Mouse (Mus musculus) thymus, postnatal 10 days (tissue): ENCODE measurements around the gene Rapgef3.

Experiments used
- DNase-seq, 2 experiments: peaks; one replicate each; pipeline ENCODE4 v3.0.0; 2021; ENCODE audit warnings: low spot score in 2 of 2

Rapgef3 gene

GRCm38 (mm10) chr15:97746278-97746677 lies 21.5 kb downstream of the Rapgef3 start:
- no peak for DNase-seq

- no peak for DNase-seq
Observed at GRCm38 (mm10) chr15:97745331-97745730, 22.4 kb downstream of the Rapgef3 start.

GRCm38 (mm10) chr15:97744930-97745329 lies 22.8 kb downstream of the Rapgef3 start:
- peak; percentile 68 to 70 for DNase-seq

- no peak for DNase-seq
Observed at GRCm38 (mm10) chr15:97743961-97744525, 23.7 kb downstream of the Rapgef3 start.

- no peak for DNase-seq
Observed at GRCm38 (mm10) chr15:97743210-97743609, 24.6 kb downstream of the Rapgef3 start.

GRCm38 (mm10) chr15:97742600-97742999 lies 25.2 kb downstream of the Rapgef3 start:
- DNase-seq, result no peak

GRCm38 (mm10) chr15:97742074-97742473 lies 25.7 kb downstream of the Rapgef3 start:
- DNase-seq, result no peak

GRCm38 (mm10) chr15:97741662-97742061 lies 26.1 kb downstream of the Rapgef3 start:
- DNase-seq, result no peak

- DNase-seq, result no peak
Observed at GRCm38 (mm10) chr15:97740283-97740732, 27.5 kb downstream of the Rapgef3 start.

- DNase-seq, result no peak
Observed at GRCm38 (mm10) chr15:97738923-97739322, 28.8 kb downstream of the Rapgef3 start.

GRCm38 (mm10) chr15:97731988-97732387 lies 35.8 kb downstream of the Rapgef3 start:
- DNase-seq, result no peak

- DNase-seq, result peak; percentile 68 to 77
Observed at GRCm38 (mm10) chr15:97731111-97731510, 36.7 kb downstream of the Rapgef3 start, which contains the start of gene Endou. TSS of gene Endou (minus strand) at chr15:97731339.

- DNase-seq, result no peak
Observed at GRCm38 (mm10) chr15:97730365-97730764, 37.4 kb downstream of the Rapgef3 start.

- DNase-seq, result no peak
Observed at GRCm38 (mm10) chr15:97728804-97729203, 39.0 kb downstream of the Rapgef3 start.

GRCm38 (mm10) chr15:97728394-97728793 lies 39.4 kb downstream of the Rapgef3 start:
- no peak for DNase-seq

- DNase-seq, result peak in 1 of 2 experiments; percentile 30
Observed at GRCm38 (mm10) chr15:97727520-97727919, 40.3 kb downstream of the Rapgef3 start.

GRCm38 (mm10) chr15:97727048-97727447 lies 40.7 kb downstream of the Rapgef3 start:
- DNase-seq, result peak in 1 of 2 experiments; percentile 30

GRCm38 (mm10) chr15:97726310-97726709 lies 41.5 kb downstream of the Rapgef3 start:
- DNase-seq, result no peak

- no peak for DNase-seq
Observed at GRCm38 (mm10) chr15:97725198-97725785, 42.5 kb downstream of the Rapgef3 start.

GRCm38 (mm10) chr15:97724346-97725197 lies 43.2 kb downstream of the Rapgef3 start:
- DNase-seq, result no peak

GRCm38 (mm10) chr15:97723536-97724345 lies 44.0 kb downstream of the Rapgef3 start:
- no peak for DNase-seq
